Mouse (Mus musculus) lung, postnatal 0 days (tissue): ENCODE results near the gene Tubb2a.

ENCODE experiments used
- CTCF ChIP-seq: IDR thresholded peaks from 2 replicates; pipeline ENCODE4 v1.5.1; 2016; ENCODE audit warnings: antibody characterized with exemption, mild to moderate bottlenecking
- EP300 ChIP-seq: IDR thresholded peaks from 2 replicates; pipeline ENCODE4 v1.6.1; 2016; ENCODE audit warnings: antibody characterized with exemption, mild to moderate bottlenecking, control low read depth

- no peak for TF ChIP-seq CTCF
- no peak for TF ChIP-seq EP300
Measured at GRCm38 (mm10) chr13:34097086-34097485, 19.3 kb upstream of the Tubb2a start.
